Mouse (Mus musculus) lung, postnatal 25 days (tissue): ENCODE measurements around the gene Astn2.
"Not testable (repeated sequence)": the region's sequence is repeated elsewhere in the genome, so short reads cannot be mapped to it uniquely, and the experiment has no call there.

Experiments used
- DNase-seq: peaks from one replicate; pipeline ENCODE4 v3.0.0; 2022; ENCODE audit warnings: low spot score

Gene Astn2

GRCm38 (mm10) chr4:65758174-65758874, 646.1 kb downstream of the Astn2 start:
- DNase-seq = no peak

GRCm38 (mm10) chr4:65752941-65753340, 651.5 kb downstream of the Astn2 start:
- DNase-seq = no peak

- DNase-seq = no peak
These were observed 659.6 kb downstream of the Astn2 start for GRCm38 (mm10) chr4:65744788-65745187.

GRCm38 (mm10) chr4:65744088-65744610, 660.3 kb downstream of the Astn2 start:
- DNase-seq = no peak

GRCm38 (mm10) chr4:65743160-65743691, 661.2 kb downstream of the Astn2 start:
- no peak for DNase-seq

GRCm38 (mm10) chr4:65724414-65724813, 680.0 kb downstream of the Astn2 start:
- DNase-seq = no peak

GRCm38 (mm10) chr4:65719610-65720009, 684.8 kb downstream of the Astn2 start:
- no peak for DNase-seq

- no peak for DNase-seq
These were observed 686.5 kb downstream of the Astn2 start for GRCm38 (mm10) chr4:65717899-65718298.

- no peak for DNase-seq
These were observed 688.3 kb downstream of the Astn2 start for GRCm38 (mm10) chr4:65716086-65716485.

- no peak for DNase-seq
These were observed 692.7 kb downstream of the Astn2 start for GRCm38 (mm10) chr4:65711678-65712077.

GRCm38 (mm10) chr4:65710623-65711022, 693.8 kb downstream of the Astn2 start:
- no peak for DNase-seq

- no peak for DNase-seq
These were observed 702.6 kb downstream of the Astn2 start for GRCm38 (mm10) chr4:65701848-65702247.

GRCm38 (mm10) chr4:65699743-65700361, 704.6 kb downstream of the Astn2 start:
- DNase-seq = no peak

- no peak for DNase-seq
These were observed 709.2 kb downstream of the Astn2 start for GRCm38 (mm10) chr4:65695241-65695640.

GRCm38 (mm10) chr4:65694011-65694410, 710.4 kb downstream of the Astn2 start:
- no peak for DNase-seq

GRCm38 (mm10) chr4:65687006-65687723, 717.2 kb downstream of the Astn2 start:
- no peak for DNase-seq

GRCm38 (mm10) chr4:65686258-65687005, 718.0 kb downstream of the Astn2 start:
- no peak for DNase-seq

- DNase-seq = no peak
These were observed 720.0 kb downstream of the Astn2 start for GRCm38 (mm10) chr4:65684401-65684800.

GRCm38 (mm10) chr4:65679786-65680185, 724.6 kb downstream of the Astn2 start:
- not testable (repeated sequence) for DNase-seq

GRCm38 (mm10) chr4:65678929-65679328, 725.5 kb downstream of the Astn2 start:
- no peak for DNase-seq

GRCm38 (mm10) chr4:65678495-65678894, 725.9 kb downstream of the Astn2 start:
- no peak for DNase-seq
